Mouse (Mus musculus): ENCODE measurements around the gene Gm49320. TPM values are rescaled to one million over a fixed set of nuclear protein-coding genes. Genes with fewer than 3 reads are reported as not detected.

Gm49320 gene
- polyA plus RNA-seq, 1 experiment from 2014 or later: 0.68 TPM

GRCm38 (mm10) chr8:4259125-4259804 lies 20.6 kb downstream of the Gm49320 start, which contains the start of gene Ctxn1:
Gene Ctxn1 (minus strand): TSS chr8:4259274.
- Histone ChIP-seq H3K4me3 (ENCODE audit: low read depth, low read length) (peak within 1 kb of the TSS; percentile 89), H3K9me3 (ENCODE audit: control insufficient read depth, low read length) (no peaks in the 10 kb centered on the region; the same call in 1 of the 2 replicates), H3K9ac (ENCODE audit: low read length) (peak within 1 kb of the TSS; percentile 94), H3K4me1 (ENCODE audit: control insufficient read depth, insufficient read depth, low read length) (peaks cover 14% of the 10 kb centered on the region; the same call in 1 of the 2 replicates), H3K36me3 (ENCODE audit: control insufficient read depth, insufficient read depth, low read length) (peaks cover 8% of the 10 kb centered on the region), H3K27ac (replicated peaks; ENCODE audit: low read depth, low read length) (peak within 1 kb of the TSS; percentile 87), H3K4me2 (ENCODE audit: low read depth, severe bottlenecking) (peak within 1 kb of the TSS; percentile 48), H3K27me3 (ENCODE audit: control insufficient read depth, insufficient read depth, low read length) (no peaks in the 10 kb centered on the region)
- peak; percentile 91 for ATAC-seq (ENCODE audit: insufficient number of reproducible peaks, low FRiP score, low TSS enrichment, low read depth)
- peak; percentile 98 for DNase-seq (ENCODE audit: low spot score)
- WGBS: 7% methylated on average over 28 of the region's 33 CpGs

GRCm38 (mm10) chr8:4259805-4260170 lies 21.1 kb downstream of the Gm49320 start:
- Histone ChIP-seq H3K36me3 (ENCODE audit: control insufficient read depth, insufficient read depth, low read length) (peaks cover 8% of the 10 kb centered on the region), H3K4me3 (ENCODE audit: low read depth, low read length) (no peak overlapping the region), H3K9ac (ENCODE audit: low read length) (no peak overlapping the region), H3K4me2 (ENCODE audit: low read depth, severe bottlenecking) (no peak overlapping the region), H3K9me3 (ENCODE audit: control insufficient read depth, low read length) (no peaks in the 10 kb centered on the region; the same call in 1 of the 2 replicates), H3K4me1 (ENCODE audit: control insufficient read depth, insufficient read depth, low read length) (peaks cover 14% of the 10 kb centered on the region; the same call in 1 of the 2 replicates), H3K27ac (replicated peaks; ENCODE audit: low read depth, low read length) (no peak overlapping the region), H3K27me3 (ENCODE audit: control insufficient read depth, insufficient read depth, low read length) (no peaks in the 10 kb centered on the region)
- WGBS: 77% methylated on average over 4 of the region's 4 CpGs
- DNase-seq (ENCODE audit: low spot score): no peak
- ATAC-seq (ENCODE audit: insufficient number of reproducible peaks, low FRiP score, low TSS enrichment, low read depth): no peak

GRCm38 (mm10) chr8:4263105-4263791 lies 24.6 kb downstream of the Gm49320 start:
- Histone ChIP-seq H3K4me2 (ENCODE audit: low read depth, severe bottlenecking) (no peak overlapping the region), H3K4me3 (ENCODE audit: low read depth, low read length) (no peak overlapping the region), H3K9ac (ENCODE audit: low read length) (no peak overlapping the region), H3K9me3 (ENCODE audit: control insufficient read depth, low read length) (no peaks in the 10 kb centered on the region), H3K27ac (replicated peaks; ENCODE audit: low read depth, low read length) (no peak overlapping the region), H3K27me3 (ENCODE audit: control insufficient read depth, insufficient read depth, low read length) (no peaks in the 10 kb centered on the region), H3K36me3 (ENCODE audit: control insufficient read depth, insufficient read depth, low read length) (peaks cover 30% of the 10 kb centered on the region), H3K4me1 (ENCODE audit: control insufficient read depth, insufficient read depth, low read length) (0 out of 2 replicates have a peak, but pooled peaks cover 4% of the 10 kb centered on the region)
- no peak for ATAC-seq (ENCODE audit: insufficient number of reproducible peaks, low FRiP score, low TSS enrichment, low read depth)
- 90% methylated on average over 8 of the region's 8 CpGs for WGBS
- no peak for DNase-seq (ENCODE audit: low spot score)

GRCm38 (mm10) chr8:4265160-4265914 lies 26.7 kb downstream of the Gm49320 start:
- 93% methylated on average over 15 of the region's 15 CpGs for WGBS

GRCm38 (mm10) chr8:4267627-4268026 lies 29.0 kb downstream of the Gm49320 start:
- no peak overlapping the region for H3K27ac ChIP-seq (replicated peaks; ENCODE audit: low read depth, low read length)
- no peaks in the 10 kb centered on the region for H3K4me1 ChIP-seq (ENCODE audit: control insufficient read depth, insufficient read depth, low read length)
- H3K9me3 ChIP-seq (ENCODE audit: control insufficient read depth, low read length): no peaks in the 10 kb centered on the region
- H3K9ac ChIP-seq (ENCODE audit: low read length): no peak overlapping the region
- peaks cover 36% of the 10 kb centered on the region for H3K36me3 ChIP-seq (ENCODE audit: control insufficient read depth, insufficient read depth, low read length)
- H3K4me3 ChIP-seq (ENCODE audit: low read depth, low read length): no peak overlapping the region
- ATAC-seq (ENCODE audit: insufficient number of reproducible peaks, low FRiP score, low TSS enrichment, low read depth) (peak; percentile 73), DNase-seq (ENCODE audit: low spot score) (no peak)
- 80% methylated on average over 15 of the region's 15 CpGs for WGBS
- H3K27me3 ChIP-seq (ENCODE audit: control insufficient read depth, insufficient read depth, low read length): no peaks in the 10 kb centered on the region
- no peak overlapping the region for H3K4me2 ChIP-seq (ENCODE audit: low read depth, severe bottlenecking)

More at GRCm38 (mm10) chr8:4265160-4265914, 26.7 kb downstream of the Gm49320 start:
- Histone ChIP-seq H3K4me3 (ENCODE audit: low read depth, low read length) (no peak overlapping the region), H3K4me2 (ENCODE audit: low read depth, severe bottlenecking) (no peak overlapping the region), H3K27me3 (ENCODE audit: control insufficient read depth, insufficient read depth, low read length) (no peaks in the 10 kb centered on the region), H3K9ac (ENCODE audit: low read length) (no peak overlapping the region), H3K27ac (replicated peaks; ENCODE audit: low read depth, low read length) (no peak overlapping the region), H3K4me1 (ENCODE audit: control insufficient read depth, insufficient read depth, low read length) (no peaks in the 10 kb centered on the region), H3K36me3 (ENCODE audit: control insufficient read depth, insufficient read depth, low read length) (peaks cover 38% of the 10 kb centered on the region), H3K9me3 (ENCODE audit: control insufficient read depth, low read length) (no peaks in the 10 kb centered on the region)
- ATAC-seq (ENCODE audit: insufficient number of reproducible peaks, low FRiP score, low TSS enrichment, low read depth) (no peak), DNase-seq (ENCODE audit: low spot score) (no peak)

- Histone ChIP-seq H3K4me2 (ENCODE audit: low read depth, severe bottlenecking) (no peak overlapping the region), H3K9ac (ENCODE audit: low read length) (no peak overlapping the region), H3K9me3 (ENCODE audit: control insufficient read depth, low read length) (no peaks in the 10 kb centered on the region), H3K4me1 (ENCODE audit: control insufficient read depth, insufficient read depth, low read length) (peaks cover 1% of the 10 kb centered on the region; the same call in 1 of the 2 replicates), H3K4me3 (ENCODE audit: low read depth, low read length) (no peak overlapping the region), H3K36me3 (ENCODE audit: control insufficient read depth, insufficient read depth, low read length) (peaks cover 39% of the 10 kb centered on the region), H3K27me3 (ENCODE audit: control insufficient read depth, insufficient read depth, low read length) (no peaks in the 10 kb centered on the region), H3K27ac (replicated peaks; ENCODE audit: low read depth, low read length) (no peak overlapping the region)
- ATAC-seq (ENCODE audit: insufficient number of reproducible peaks, low FRiP score, low TSS enrichment, low read depth) (no peak), DNase-seq (ENCODE audit: low spot score) (no peak)
- 97% methylated on average over 6 of the region's 6 CpGs for WGBS
Measured at GRCm38 (mm10) chr8:4269609-4270008, 30.9 kb downstream of the Gm49320 start.

GRCm38 (mm10) chr8:4275275-4276110 lies 36.8 kb downstream of the Gm49320 start, which contains the start of gene Timm44:
Gene Timm44 (minus strand): TSS chr8:4275913.
- under 1% methylated on average over 39 of the region's 39 CpGs for WGBS
- Histone ChIP-seq H3K36me3 (ENCODE audit: control insufficient read depth, insufficient read depth, low read length) (peaks cover 6% of the 10 kb centered on the region), H3K27me3 (ENCODE audit: control insufficient read depth, insufficient read depth, low read length) (no peaks in the 10 kb centered on the region), H3K4me2 (ENCODE audit: low read depth, severe bottlenecking) (peak within 1 kb of the TSS; percentile 56), H3K9ac (ENCODE audit: low read length) (peak within 1 kb of the TSS; percentile 79), H3K27ac (replicated peaks; ENCODE audit: low read depth, low read length) (no peak within 1 kb of the TSS), H3K4me1 (ENCODE audit: control insufficient read depth, insufficient read depth, low read length) (peaks cover 6% of the 10 kb centered on the region; the same call in 1 of the 2 replicates), H3K4me3 (ENCODE audit: low read depth, low read length) (peak within 1 kb of the TSS; percentile 63), H3K9me3 (ENCODE audit: control insufficient read depth, low read length) (no peaks in the 10 kb centered on the region)
- peak; percentile 96 for ATAC-seq (ENCODE audit: insufficient number of reproducible peaks, low FRiP score, low TSS enrichment, low read depth)
- DNase-seq (ENCODE audit: low spot score): peak; percentile 97
